Mouse (Mus musculus): ENCODE measurements around the gene Camkmt. TPM values are rescaled to one million over a fixed set of nuclear protein-coding genes. Genes with fewer than 3 reads are reported as not detected.

Camkmt gene
- total RNA-seq, 2 experiments from 2014 or later = 0.57 to 1.2 TPM

DNA sequence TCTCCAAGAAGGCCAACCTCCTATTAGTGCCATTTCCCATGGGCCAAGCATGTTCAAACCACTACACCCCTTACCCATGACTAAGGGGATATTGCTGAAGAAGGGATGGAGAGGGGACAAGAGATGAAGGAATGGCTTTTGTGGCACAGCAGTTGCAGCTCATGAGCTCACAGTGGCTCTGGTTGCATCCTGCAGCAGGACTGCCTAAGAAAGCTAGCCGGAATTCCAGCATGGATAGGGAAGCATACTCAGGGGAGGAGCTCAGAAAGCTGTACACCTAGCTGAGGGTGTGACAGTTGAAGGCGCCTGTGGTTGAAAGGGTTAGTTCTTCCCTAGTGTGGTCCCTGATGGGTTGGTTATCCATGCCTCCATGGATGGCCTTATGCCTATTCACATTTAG, 78.4 kb downstream of the Camkmt start:
- DNase-seq (ENCODE audit: low spot score) = no peak

DNA sequence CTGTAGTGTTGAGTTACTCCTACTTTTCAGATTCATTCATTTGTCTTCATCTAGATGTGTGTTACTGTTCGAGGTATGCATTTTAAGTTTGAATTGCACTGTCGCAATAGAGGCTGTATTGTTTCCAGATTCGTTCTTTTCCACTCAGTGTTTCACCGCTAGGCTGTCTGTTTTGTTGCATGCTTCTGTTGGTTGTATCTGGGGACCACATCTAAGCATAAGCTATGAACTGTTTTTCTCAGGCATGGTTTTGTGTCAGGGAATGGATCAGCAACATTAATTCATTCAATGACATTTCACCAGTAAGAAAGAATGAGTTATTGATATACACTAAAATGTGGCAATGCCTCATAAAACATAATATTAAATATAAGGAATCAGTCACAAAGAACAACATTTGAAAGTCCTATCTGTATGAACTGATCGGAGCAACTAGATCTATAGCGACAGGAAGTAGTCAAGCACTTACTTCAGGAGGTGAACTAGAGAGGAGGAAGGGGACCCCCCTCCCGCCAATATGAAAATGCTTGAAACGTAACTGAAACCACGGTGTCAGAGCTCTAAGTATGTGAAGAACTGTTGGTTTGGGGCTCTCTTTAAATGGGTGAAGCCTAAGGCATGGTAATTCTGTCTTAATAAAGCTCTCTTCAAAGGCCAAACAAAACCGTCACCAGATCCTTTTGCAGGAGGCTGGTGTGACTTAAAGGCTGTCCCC, 80.3 kb downstream of the Camkmt start:
- DNase-seq (ENCODE audit: low spot score) = no peak

DNA sequence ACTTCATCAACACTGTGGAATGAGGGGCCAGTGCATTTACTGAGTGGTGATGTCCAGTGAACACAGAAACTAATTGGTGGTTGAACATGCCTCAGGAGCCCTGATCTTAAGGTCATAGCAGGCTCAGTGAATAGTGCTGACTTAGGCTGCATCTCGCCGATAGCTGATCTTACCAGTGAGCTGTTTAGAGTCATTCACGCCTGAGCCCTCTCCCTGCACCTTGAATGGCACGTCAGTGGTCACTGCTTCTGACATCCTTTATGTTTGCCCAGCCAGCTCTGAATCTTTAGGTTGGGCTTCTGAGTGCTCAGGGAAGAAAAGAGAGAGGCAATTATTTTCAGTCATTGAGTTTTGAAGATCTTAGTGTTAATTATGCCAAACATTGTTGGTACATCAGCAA, 81.6 kb downstream of the Camkmt start:
- no peak for DNase-seq (ENCODE audit: low spot score)

DNA sequence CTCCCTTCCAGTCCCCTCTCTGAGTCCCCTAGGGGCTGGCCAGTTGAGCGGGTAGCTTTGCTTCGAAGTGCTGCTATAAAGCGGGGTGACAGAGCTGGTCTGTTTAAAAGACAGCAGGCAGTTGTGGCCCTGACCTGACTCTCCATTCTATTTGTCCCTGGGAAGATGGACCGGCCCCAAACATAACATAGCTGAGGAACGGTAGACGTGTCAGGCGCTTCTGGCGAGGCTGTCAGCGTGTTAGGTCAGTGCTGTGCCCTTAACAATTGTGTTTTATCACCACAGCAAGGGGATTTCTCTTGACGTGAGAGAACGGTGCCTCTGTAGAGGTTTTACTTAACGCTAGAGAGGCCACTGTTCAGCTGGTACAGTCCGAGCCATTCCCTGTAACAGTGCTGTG, 86.9 kb downstream of the Camkmt start:
- no peak for DNase-seq (ENCODE audit: low spot score)

DNA sequence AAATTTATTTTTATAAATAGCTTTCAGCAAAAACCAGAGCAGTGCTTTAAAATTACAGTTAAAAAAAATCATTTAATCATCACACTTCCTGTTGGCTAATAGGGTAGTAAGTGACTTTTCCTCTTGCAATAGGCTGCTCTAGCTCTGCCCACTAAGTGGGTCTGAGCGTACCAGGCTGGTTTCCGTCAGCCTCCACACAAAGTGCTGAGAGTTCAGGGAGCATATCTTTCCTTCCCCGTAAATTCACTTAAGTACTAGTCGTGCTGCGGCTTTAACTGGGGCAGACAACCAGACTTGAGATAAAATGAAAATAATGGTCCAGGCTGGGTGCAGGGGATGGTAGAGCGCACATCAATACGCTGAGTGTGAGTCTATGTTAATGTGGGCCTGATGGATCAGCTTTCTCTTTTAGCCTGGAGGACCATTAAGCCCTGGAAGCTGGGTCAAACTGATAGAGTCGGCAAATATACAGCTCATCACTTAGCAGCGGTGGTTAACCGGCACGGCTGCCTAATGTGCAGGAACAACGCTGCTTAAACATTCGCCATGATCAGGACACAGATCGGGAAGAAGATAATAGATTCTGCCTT, 90.2 kb downstream of the Camkmt start:
- DNase-seq (ENCODE audit: low spot score) = no peak

DNA sequence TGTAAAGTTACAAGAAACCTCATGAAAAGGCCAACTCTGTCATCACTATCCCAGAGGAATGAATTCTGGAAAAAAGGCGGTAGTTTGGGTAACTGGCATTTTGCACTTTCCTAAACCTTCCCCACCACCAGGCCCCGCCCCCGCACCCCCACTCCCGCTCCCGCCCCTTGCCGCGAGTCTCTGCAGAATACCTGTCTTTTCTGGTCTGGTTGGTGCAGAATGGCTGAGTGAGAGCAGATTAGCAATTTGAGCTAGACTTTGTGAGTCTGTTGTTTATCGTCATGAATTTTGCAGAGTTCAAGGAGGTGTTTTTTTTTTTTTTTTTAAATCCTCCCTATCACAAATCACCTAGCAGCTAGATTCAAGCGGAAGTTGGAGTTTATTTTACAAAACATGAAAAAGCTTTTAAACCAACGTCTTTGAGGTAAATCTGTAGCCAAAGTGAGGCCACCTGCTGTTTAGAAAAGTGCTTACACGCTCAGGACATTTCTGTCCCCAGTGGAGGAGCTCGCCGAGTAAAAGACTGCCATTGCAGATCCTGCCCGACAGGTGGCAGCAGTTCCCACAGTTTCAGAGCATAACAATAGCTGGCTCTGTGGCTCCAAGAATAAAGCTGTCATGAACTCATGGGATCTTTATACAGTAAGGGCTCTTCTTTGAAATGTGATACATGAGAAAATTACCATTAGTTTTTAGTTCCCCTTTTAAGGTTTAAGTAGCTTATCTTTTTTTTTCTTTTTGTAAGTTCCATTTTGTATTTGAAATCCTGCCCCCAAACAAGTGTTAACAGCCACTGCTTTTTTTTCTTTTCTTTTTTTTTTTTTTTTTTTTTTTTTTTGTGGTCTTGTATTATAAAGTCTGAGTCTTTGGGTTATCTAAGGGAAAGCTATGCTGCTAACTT, 99.1 kb downstream of the Camkmt start:
- DNase-seq (ENCODE audit: low spot score) = peak; percentile 82

DNA sequence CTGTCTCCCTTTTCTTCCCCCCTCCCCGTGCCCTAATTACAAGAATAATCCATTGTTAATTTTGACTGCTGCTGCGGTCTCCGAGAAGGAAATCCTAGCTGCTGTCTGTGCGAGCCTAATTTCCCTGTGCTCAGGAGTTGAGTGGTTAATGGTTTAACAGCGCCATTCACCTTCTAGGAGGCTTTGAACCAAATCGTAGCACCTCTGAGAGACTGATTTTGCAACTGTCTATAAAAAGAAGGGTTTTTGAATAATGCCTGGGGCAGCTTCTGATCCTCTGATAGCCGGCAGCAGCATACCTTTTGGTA, 99.7 kb downstream of the Camkmt start:
- DNase-seq (ENCODE audit: low spot score) = no peak

DNA sequence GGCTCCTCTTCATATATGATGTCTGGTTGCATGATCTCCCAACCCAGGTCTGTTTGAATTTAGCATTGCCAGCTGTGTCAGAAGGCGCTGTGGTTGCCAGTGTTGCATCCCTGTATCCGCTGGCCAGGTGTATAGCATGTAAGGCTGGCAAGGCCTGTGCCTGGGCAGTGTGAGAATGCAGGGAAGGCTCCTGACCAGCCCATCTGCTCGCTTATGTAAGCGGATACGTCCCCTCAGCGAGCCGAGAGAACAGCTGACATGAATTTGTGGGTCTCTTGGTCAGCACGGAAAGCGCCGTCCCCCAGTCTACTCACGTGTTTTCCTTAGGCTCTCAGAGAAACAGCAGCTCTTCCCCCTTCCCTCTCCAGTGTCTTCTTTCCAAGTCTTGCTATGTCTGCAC, 102.9 kb downstream of the Camkmt start:
- no peak for DNase-seq (ENCODE audit: low spot score)

DNA sequence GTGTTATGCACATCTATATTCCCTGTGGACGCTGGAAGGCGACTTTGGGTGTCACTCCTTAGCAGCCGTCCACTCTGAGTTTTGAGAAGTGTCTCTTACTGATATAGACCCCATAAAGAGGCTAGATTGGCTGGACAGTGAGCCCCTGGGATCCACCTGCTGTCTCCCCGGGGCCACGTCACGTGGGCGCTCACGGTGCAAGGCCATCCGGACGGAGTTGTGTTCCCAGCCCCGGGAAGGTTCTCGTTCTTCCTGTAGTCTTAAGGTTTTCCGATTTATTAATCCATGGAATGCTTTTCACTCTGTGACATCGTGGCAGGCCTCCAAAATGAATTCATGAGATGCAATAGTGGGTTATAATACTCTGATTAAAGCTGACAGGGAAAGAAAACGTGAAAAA, 108.4 kb downstream of the Camkmt start:
- DNase-seq (ENCODE audit: low spot score) = no peak

DNA sequence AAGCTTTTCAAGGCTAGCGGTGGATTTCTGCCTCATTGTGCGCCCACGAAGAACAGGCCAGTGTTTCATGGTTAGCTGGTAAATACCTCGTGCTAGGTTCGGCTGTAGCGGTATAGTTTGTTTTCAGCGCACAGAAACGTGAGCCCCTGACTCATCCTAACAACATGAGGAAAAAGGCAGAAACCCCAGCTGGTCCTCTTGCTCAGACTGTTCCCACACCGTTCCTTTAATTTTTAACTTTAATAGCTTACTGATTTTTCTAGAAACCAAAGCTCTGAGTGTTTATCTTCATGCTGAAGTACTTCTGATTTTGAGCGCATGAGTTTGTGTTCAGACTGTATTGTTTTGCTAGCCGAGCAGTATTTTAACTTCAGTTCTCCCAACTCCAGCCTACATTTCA, 109.0 kb downstream of the Camkmt start:
- no peak for DNase-seq (ENCODE audit: low spot score)

DNA sequence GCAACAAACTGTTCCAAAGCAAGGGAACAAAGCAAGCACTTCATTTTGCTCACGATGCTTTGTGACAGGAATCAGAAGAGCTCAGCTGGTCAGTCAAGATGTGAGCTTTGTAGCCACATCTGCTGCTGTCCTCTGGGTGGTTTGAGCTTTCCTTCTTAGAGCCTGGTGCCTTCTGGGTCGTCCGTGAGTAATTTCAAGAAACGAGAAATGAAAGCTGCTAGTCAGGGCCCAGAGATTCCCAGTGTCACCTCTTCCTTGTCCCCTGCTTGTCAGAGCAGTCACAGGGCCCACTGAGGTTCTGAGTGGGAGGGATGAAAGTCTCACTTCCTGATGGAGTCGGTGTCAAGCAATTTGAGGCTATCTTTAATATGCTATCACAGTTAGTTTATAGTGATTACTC, 127.7 kb downstream of the Camkmt start:
- DNase-seq (ENCODE audit: low spot score) = no peak

DNA sequence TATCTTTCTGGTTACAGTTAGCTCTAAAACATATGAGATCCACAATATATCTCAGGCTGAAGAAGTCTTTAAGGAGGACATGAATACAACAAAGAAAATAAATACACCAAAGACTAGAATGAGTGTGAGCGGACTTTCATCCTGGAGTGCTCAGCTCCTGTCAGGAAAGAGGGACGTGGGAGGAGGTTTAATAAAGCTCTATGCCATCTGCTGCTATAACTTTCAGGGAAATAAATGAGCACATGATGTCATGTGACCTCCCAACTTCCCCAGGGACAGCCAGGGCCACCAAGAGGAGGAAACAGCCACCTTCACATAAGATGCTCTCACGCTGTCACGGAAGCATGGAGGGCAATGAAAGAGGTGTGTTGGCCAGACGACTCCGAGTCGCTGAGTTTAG, 151.8 kb downstream of the Camkmt start:
- no peak for DNase-seq (ENCODE audit: low spot score)

DNA sequence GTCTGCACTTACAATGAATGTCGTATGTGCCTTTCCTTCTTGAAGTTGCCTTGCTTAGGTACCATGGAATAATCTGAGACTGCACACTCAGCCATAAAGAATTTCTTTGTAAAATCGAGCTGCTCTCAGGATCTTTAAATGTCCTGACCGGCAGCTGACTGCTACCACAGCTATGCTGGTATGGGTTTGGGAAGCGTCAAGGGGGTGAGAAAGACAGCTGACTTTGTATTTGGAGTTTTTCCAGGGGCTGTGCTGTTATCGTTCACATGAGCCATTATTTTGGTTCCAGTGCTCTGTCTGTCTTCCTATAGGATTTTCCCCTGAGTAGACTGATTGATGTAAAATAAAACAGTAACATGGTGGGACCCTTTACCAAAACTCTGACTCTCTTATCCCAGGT, 158.6 kb downstream of the Camkmt start:
- DNase-seq (ENCODE audit: low spot score) = no peak

DNA sequence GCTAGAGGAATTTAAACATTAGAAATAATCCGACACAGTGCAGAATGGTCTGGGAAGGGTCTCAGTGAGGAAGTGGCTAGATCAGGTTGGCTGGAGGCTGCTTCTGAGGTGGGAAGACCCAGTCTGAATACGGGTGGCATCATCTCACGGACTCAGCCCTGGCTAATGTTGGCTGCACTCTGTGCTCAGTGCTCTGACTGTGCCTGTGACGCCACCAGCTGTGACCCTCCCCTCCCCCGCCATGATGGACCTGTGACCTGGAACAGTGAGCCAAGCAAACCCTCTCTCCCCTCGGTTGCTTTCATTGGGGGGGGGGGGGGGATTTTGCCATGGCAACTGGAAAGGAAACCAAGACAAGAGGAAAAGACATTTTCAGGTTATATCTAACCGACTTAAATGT, 159.4 kb downstream of the Camkmt start:
- DNase-seq (ENCODE audit: low spot score) = no peak

DNA sequence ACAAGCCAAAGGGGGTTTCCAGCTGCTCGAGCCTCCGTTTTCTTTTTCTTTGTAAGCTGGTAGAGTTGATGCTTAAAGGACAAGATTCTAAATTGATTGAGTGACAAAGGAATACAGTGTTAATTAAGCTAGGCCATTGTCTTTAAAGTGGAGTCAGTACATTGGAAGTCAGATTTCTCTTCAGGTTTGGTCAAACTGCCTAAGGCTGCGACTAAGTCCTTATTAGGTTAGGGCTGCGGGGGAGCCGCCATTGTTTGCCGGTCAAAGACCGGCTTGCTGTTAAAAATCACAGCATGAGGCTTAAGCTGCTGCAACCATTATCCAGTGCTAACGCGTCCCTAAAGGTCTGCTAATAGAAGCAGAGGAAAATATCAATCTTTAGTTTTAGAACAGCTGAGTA, 166.6 kb downstream of the Camkmt start:
- DNase-seq (ENCODE audit: low spot score) = no peak

DNA sequence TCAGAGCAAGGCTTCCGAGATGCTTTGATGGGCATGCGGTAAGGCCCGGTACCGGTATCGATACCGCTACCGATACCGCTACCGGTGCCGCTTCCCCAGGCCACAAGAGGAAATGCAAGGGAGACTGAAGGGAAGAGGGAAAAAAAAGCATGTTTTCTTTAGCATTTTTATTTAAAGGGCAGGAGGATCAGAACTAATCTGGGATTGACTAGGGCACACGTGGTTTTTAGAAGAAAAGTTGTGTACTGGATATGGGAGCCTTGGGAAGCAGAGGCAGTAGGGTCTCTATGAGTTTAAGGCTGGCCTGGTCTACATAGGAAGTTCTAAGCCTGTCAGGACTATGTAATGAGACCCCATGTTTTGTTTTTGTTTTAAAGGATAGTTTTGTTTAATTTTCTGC, 167.0 kb downstream of the Camkmt start:
- DNase-seq (ENCODE audit: low spot score) = no peak

DNA sequence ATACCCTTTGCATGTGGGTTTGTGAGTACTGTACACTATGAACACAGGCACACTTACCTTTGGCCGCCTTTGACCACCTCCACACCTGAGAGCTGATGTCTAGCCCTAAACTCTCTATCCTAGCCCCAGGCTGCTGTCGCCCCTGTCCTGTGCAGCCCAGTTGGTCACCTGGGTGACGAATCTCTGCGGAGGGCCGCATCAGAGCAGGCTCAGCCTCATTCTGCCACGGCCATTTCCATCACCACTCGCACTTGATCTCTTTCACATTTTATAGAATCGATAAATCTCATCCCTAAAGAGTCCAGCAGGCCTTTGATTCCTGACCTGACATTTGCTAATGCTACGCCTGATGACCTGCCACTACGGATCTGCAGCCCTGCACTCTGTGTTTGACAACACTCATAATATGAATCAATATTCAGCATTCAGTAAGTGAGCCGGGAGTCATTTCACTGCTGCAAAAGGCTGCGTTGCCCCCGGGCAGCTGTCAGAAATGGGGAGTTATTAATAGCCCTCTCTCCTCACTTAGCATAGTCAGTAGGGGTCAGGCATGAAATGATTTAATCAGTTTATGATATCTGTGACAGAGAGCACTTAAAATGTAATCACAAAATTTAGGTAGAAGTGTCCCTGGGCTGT, 168.5 kb downstream of the Camkmt start:
- DNase-seq (ENCODE audit: low spot score) = no peak

DNA sequence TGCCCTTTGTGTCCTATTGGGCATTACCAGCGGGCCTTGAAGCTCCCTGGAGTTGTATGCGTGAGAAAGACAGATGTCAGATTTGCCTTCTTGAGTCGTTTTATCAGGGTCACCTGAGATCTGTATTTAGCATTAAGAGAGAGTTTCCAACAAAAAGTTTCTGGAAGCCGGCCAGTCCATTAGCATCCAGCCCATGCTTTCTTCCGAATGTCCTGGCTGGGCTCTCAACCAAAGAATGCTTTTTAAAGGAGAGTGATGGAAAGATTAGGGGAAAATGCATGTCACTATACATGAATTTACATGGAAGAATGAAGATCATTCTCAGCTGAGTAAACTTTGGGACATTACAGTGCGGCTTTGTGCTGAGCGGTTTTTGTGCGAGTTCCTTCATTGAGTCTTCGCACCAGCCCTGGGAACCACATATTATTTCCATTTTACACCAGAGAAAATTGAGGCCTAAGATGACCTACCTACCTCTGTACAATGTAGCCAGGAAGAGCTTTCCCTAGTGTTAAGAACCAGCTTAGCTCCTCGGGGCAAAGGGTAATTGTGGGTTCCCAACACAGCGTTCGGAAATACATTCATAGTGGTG, 176.6 kb downstream of the Camkmt start:
- DNase-seq (ENCODE audit: low spot score) = no peak

DNA sequence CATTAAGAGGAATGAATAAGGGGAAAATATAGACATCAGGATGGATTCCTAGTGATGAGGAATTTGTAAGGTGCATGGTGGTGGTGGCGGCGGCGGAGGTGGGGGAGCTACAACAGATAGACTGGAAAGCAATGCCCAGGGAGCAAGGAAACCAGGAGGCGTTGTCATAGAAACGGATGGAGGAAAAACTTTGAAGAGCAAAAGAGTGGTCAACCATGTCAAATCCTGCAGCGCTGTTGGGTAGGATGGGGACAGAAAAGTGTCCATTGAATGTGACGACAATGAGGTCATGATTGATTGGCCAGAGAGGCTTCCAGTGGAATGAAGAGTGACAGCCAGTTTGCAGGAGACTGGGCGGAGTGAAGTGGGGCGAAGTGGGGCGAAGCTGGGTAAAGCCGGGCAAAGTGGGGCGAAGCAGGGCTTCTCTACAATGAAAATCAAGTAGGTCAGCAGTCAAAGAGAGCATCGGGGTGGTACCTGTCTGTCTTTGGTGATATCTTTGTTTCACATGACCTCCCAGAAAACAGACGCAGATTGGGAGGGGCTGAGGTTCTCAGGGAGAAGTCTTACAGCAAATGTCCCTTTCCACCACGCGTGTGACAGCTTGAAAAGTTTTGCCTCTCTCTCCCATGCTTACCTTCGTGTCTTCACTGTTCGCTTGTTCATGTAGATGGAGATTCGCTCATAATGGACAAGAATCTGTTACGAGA, 181.3 kb downstream of the Camkmt start:
- no peak for DNase-seq (ENCODE audit: low spot score)

DNA sequence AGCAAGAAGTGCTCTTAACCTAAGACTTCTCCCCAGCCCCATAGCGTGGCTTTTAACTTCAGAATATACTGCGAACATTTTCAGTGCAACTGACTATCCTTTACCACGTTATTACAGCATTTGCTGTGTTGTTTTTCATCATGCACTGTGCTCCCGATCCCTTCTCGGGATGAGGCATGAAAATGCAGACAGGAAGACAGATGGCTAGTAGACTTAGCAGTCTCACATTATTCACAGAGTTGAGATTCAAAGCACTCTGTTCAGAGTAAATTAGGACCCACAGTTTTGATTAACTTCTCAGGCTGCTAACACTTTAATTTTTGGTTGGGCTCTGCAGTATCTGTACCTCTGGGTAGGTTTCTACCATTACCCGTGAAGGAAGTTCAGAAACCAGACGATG, 189.4 kb downstream of the Camkmt start:
- DNase-seq (ENCODE audit: low spot score) = no peak

DNA sequence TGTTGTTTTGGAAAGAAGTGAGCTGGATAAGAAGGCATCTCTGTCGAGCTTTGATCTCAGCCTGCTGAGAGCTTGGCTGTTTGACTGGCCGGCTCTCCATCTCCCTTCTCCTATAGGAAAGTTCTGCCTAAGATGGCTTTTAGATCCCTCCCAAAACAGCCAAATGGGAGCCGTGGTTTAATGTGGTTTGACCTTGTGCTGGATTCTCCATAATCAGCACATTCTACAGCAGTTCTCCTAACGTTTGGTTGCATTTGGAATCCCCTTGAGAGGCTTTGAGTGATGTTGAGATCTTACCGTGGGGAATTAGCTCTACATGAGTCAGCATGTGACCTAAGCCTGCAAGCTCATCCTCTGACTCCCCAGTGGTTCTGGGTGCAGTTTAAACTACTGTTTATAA, 192.1 kb downstream of the Camkmt start:
- no peak for DNase-seq (ENCODE audit: low spot score)

All from gastrocnemius, adult 18-20 months (tissue).